Mouse (Mus musculus) hindbrain, embryonic 16.5 days (tissue): ENCODE results near the gene Olfr584. TPM values are rescaled to one million over a fixed set of nuclear protein-coding genes. Genes with fewer than 3 reads are reported as not detected.

Experiments
- ATAC-seq: fragments of 200-750 bp; cut with Nextera tagmentation; 2 replicates; pipeline ENCODE4 v1.8.0; 2017; ENCODE audit warnings: moderate TSS enrichment, moderate library complexity
- H3K27ac ChIP-seq: fragments of 300-500 bp; sonication (generic); 2 replicates; pipeline ENCODE4 v1.5.1; 2014; ENCODE audit warnings: low read depth, mild to moderate bottlenecking, control low read depth, low read length, moderate library complexity
- H3K27me3 ChIP-seq: fragments of 300-500 bp; sonication (generic); replicated peaks from 2 replicates; pipeline ENCODE4 v1.6.1; 2014; ENCODE audit warnings: low read length; ENCODE audit not compliant: control insufficient read depth, insufficient read depth
- H3K36me3 ChIP-seq: fragments of 300-500 bp; sonication (generic); 2 replicates; pipeline ENCODE4 v1.6.1; 2014; ENCODE audit warnings: mild to moderate bottlenecking, low read length, moderate library complexity, mixed read lengths; ENCODE audit not compliant: control insufficient read depth, insufficient read depth
- H3K4me1 ChIP-seq: fragments of 300-500 bp; sonication (generic); 2 replicates; pipeline ENCODE4 v1.6.1; 2014; ENCODE audit warnings: low read depth, low read length; ENCODE audit not compliant: control insufficient read depth, insufficient read depth
- H3K4me2 ChIP-seq: fragments of 300-500 bp; sonication (generic); 2 replicates; pipeline ENCODE4 v1.6.1; 2014; ENCODE audit warnings: mild to moderate bottlenecking, low read length, control low read depth, moderate library complexity
- H3K4me3 ChIP-seq: fragments of 300-500 bp; sonication (generic); 2 replicates; pipeline ENCODE4 v1.5.1; 2014; ENCODE audit warnings: mild to moderate bottlenecking, low read length, control low read depth, moderate library complexity
- H3K9ac ChIP-seq: fragments of 300-500 bp; sonication (generic); 2 replicates; pipeline ENCODE4 v1.6.1; 2014; ENCODE audit warnings: low read depth, mild to moderate bottlenecking, control low read depth, low read length, moderate library complexity
- H3K9me3 ChIP-seq: fragments of 300-500 bp; sonication (generic); 2 replicates; pipeline ENCODE4 v1.6.1; 2014; ENCODE audit warnings: mild to moderate bottlenecking, low read length, moderate library complexity; ENCODE audit not compliant: control insufficient read depth
- WGBS: fragments of 180-500 bp; shearing (Covaris S2); extraction: QIAGEN DNeasy Blood & Tissue Kit; methylation state at CpG from one replicate; pipeline ENCODE4 v1.1.7; 2014; 5-methylcytosine and 5-hydroxymethylcytosine counted together
- polyA plus RNA-seq: library from polyadenylated mRNA; unstranded; fragments of >200 nt; fragmentation: Nextera tagmentation; extraction: Ambion mirVana; gene quantifications from 2 replicates; pipeline ENCODE4 v1.2.1, GENCODE M21; 2015

Olfr584 gene
- not detected in 2 replicates for polyA plus RNA-seq

DNA sequence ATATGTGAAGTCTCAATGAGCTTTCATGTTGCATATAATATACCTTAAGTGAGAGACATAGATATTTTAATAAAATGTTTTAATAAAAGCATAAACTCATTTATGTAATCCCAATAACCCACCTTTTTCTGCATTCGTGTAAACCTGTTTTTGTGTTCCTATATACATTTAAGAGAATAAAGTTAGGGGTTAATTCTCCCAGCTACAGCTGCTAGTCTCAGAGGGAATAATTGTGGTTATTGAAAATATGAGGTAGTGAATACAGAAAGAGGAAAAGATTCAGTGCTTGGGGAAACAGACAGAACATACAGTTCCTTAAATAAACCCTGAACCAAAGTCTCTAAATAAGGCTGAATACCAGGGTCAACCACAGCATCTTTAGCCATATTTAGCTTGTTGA, at the start of gene Olfr584:
TSS of gene Olfr584 (plus strand) at position 301 of the 400 bp plus-strand sequence.
- WGBS = 80% methylated on average over 1 of the region's 1 CpGs
- Histone ChIP-seq H3K4me2 (no peak within 1 kb of the TSS), H3K9ac (no peak within 1 kb of the TSS), H3K27ac (no peak within 1 kb of the TSS), H3K4me1 (no peaks in the 10 kb centered on the region), H3K4me3 (no peak within 1 kb of the TSS), H3K36me3 (no peaks in the 10 kb centered on the region), H3K27me3 (no peaks in the 10 kb centered on the region), H3K9me3 (peaks cover 12% of the 10 kb centered on the region)
- ATAC-seq = no peak

GRCm38 (mm10) chr7:103037724-103038123, 44.0 kb upstream of the Olfr584 start, which contains the start of gene Olfr582:
TSS of gene Olfr582 (plus strand) at chr7:103038024.
- no peak within 1 kb of the TSS for H3K9ac ChIP-seq
- no peaks in the 10 kb centered on the region for H3K9me3 ChIP-seq
- H3K27ac ChIP-seq = no peak within 1 kb of the TSS
- no peak within 1 kb of the TSS for H3K4me2 ChIP-seq
- H3K36me3 ChIP-seq = no peaks in the 10 kb centered on the region
- H3K27me3 ChIP-seq = no peaks in the 10 kb centered on the region
- no peaks in the 10 kb centered on the region for H3K4me1 ChIP-seq
- no peak within 1 kb of the TSS for H3K4me3 ChIP-seq
- ATAC-seq = no peak

GRCm38 (mm10) chr7:103051000-103051399, 30.7 kb upstream of the Olfr584 start, which contains the start of gene Olfr583:
TSS of gene Olfr583 (plus strand) at chr7:103051300.
- H3K9me3 ChIP-seq = no peaks in the 10 kb centered on the region
- no peak for ATAC-seq
- H3K27ac ChIP-seq = no peak within 1 kb of the TSS
- no peak within 1 kb of the TSS for H3K9ac ChIP-seq
- H3K36me3 ChIP-seq = no peaks in the 10 kb centered on the region
- 88% methylated on average over 1 of the region's 1 CpGs for WGBS
- no peak within 1 kb of the TSS for H3K4me3 ChIP-seq
- H3K27me3 ChIP-seq = no peaks in the 10 kb centered on the region
- no peaks in the 10 kb centered on the region for H3K4me1 ChIP-seq
- no peak within 1 kb of the TSS for H3K4me2 ChIP-seq

DNA sequence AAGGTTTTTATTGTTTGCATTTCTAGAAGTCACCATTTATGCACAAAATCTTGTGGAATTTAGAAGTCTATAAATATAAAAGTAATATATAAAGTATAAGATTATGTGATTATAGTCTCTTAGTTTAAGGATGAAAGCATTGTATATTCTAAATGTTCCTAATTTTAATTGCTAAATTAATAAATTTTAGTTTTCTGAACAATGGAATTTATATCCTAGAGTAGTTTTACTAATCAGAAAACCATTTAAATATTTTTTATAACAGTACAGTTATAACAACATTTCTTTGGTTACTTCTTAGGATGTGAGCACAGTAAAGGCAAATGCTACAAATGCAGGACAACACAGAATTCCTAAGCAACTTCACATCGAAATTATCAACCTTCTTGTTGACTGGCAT, 15.7 kb downstream of the Olfr584 start, which contains the start of gene Olfr585:
TSS of gene Olfr585 (plus strand) at position 301 of the 400 bp plus-strand sequence.
- 89% methylated on average over 1 of the region's 1 CpGs for WGBS
- Histone ChIP-seq H3K4me1 (no peaks in the 10 kb centered on the region), H3K9me3 (no peaks in the 10 kb centered on the region), H3K9ac (no peak within 1 kb of the TSS), H3K27me3 (no peaks in the 10 kb centered on the region), H3K27ac (no peak within 1 kb of the TSS), H3K4me2 (no peak within 1 kb of the TSS), H3K4me3 (no peak within 1 kb of the TSS), H3K36me3 (no peaks in the 10 kb centered on the region)
- ATAC-seq = no peak

GRCm38 (mm10) chr7:103119406-103119805, 37.7 kb downstream of the Olfr584 start:
- no peaks in the 10 kb centered on the region for H3K36me3 ChIP-seq
- H3K27ac ChIP-seq = no peak overlapping the region
- ATAC-seq = no peak
- H3K4me2 ChIP-seq = no peak overlapping the region
- H3K9ac ChIP-seq = no peak overlapping the region
- no peaks in the 10 kb centered on the region for H3K9me3 ChIP-seq
- no peaks in the 10 kb centered on the region for H3K4me1 ChIP-seq
- H3K4me3 ChIP-seq = no peak overlapping the region
- H3K27me3 ChIP-seq = no peaks in the 10 kb centered on the region
- 57% methylated on average over 3 of the region's 3 CpGs for WGBS

DNA sequence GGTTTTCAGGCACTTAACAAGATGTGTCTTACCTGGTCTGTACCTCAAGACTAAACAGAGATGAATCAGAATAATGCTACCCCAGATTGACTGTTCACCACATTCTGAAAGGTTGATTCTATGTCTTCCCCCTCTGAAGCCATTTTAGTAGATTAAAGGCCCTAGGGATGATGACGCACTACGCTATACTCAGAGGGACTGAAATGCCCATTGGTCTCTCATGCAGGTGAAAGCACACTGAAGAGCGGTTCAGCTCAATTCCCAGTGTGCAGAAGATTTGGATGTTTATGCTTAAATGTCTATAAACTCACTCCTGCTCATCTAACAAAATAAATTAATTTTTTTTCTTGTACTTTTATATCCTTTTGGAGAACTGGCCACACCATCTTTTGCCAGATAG, 43.9 kb downstream of the Olfr584 start, which contains the start of gene Olfr586:
TSS of gene Olfr586 (minus strand) at position 101 of the 400 bp plus-strand sequence.
- 94% methylated on average over 3 of the region's 3 CpGs for WGBS
- no peak for ATAC-seq
- Histone ChIP-seq H3K9ac (no peak within 1 kb of the TSS), H3K4me3 (no peak within 1 kb of the TSS), H3K4me2 (no peak within 1 kb of the TSS), H3K4me1 (no peaks in the 10 kb centered on the region), H3K27me3 (no peaks in the 10 kb centered on the region), H3K36me3 (no peaks in the 10 kb centered on the region), H3K27ac (no peak within 1 kb of the TSS), H3K9me3 (no peaks in the 10 kb centered on the region)

Other genes starting within 250 kb of the Olfr584 start
- gene Olfr566, start 223.1 kb upstream of the Olfr584 start, polyA plus RNA-seq = not detected in 2 replicates
- gene Olfr568, start 204.8 kb upstream of the Olfr584 start, polyA plus RNA-seq = not detected in 2 replicates
- not detected in 2 replicates for gene Olfr569, start 191.0 kb upstream of the Olfr584 start, polyA plus RNA-seq
- 0.15 and 0.40 TPM in 2 replicates for gene Olfr570, start 187.3 kb upstream of the Olfr584 start, polyA plus RNA-seq
- gene Olfr571, start 164.3 kb upstream of the Olfr584 start, polyA plus RNA-seq = not detected in 2 replicates
- gene Olfr572, start 157.5 kb upstream of the Olfr584 start, polyA plus RNA-seq = not detected in 2 replicates
- gene Olfr573-ps1, start 139.3 kb upstream of the Olfr584 start, polyA plus RNA-seq = not detected in 2 replicates
- 0.25 TPM in 1 of 2 replicates, not detected in the other for gene Olfr574, start 133.4 kb upstream of the Olfr584 start, polyA plus RNA-seq
- gene Olfr575, start 123.1 kb upstream of the Olfr584 start, polyA plus RNA-seq = not detected in 2 replicates
- not detected in 2 replicates for gene Olfr576, start 119.2 kb upstream of the Olfr584 start, polyA plus RNA-seq
- gene Olfr577, start 105.9 kb upstream of the Olfr584 start, polyA plus RNA-seq = not detected in 2 replicates
- gene Olfr578, start 92.6 kb upstream of the Olfr584 start, polyA plus RNA-seq = not detected in 2 replicates
- gene Olfr582, start 43.9 kb upstream of the Olfr584 start, polyA plus RNA-seq = not detected in 2 replicates
- gene Olfr583, start 30.6 kb upstream of the Olfr584 start, polyA plus RNA-seq = not detected in 2 replicates
- gene Olfr585, start 15.8 kb downstream of the Olfr584 start, polyA plus RNA-seq = not detected in 2 replicates
- not detected in 2 replicates for gene Olfr586, start 43.8 kb downstream of the Olfr584 start, polyA plus RNA-seq
- gene Olfr588-ps1, start 59.0 kb downstream of the Olfr584 start, polyA plus RNA-seq = not detected in 2 replicates
- not detected in 2 replicates for gene Olfr589, start 74.5 kb downstream of the Olfr584 start, polyA plus RNA-seq
- gene Olfr591, start 96.5 kb downstream of the Olfr584 start, polyA plus RNA-seq = not detected in 2 replicates
- gene Olfr592, start 102.9 kb downstream of the Olfr584 start, polyA plus RNA-seq = not detected in 2 replicates
- gene Olfr593, start 130.0 kb downstream of the Olfr584 start, polyA plus RNA-seq = not detected in 2 replicates
- gene Olfr594, start 135.1 kb downstream of the Olfr584 start, polyA plus RNA-seq = not detected in 2 replicates
- gene Usp17ld, start 170.6 kb downstream of the Olfr584 start, polyA plus RNA-seq = not detected in 2 replicates
- not detected in 2 replicates for gene Olfr596, start 223.8 kb downstream of the Olfr584 start, polyA plus RNA-seq
- not detected in 2 replicates for gene Olfr597, start 234.4 kb downstream of the Olfr584 start, polyA plus RNA-seq
- not detected in 2 replicates for gene Olfr598, start 241.7 kb downstream of the Olfr584 start, polyA plus RNA-seq